Mouse (Mus musculus) forebrain, postnatal 0 days (tissue): ENCODE measurements at regions not wholly inside any gene's neighbourhood (a gene's known extent, or its start where the extent isn't known, plus 50 kb on each side); places are given as distances from the start of the nearest gene placed in this dataset.

Experiments used
- ATAC-seq: fragments of 200-750 bp; cut with Nextera tagmentation; 2 replicates; pipeline ENCODE4 v1.8.0; 2017; ENCODE audit warnings: mild to moderate bottlenecking, moderate library complexity
- DNase-seq: peaks from one replicate; pipeline ENCODE4 v3.0.0-alpha.2; 2015
- H3K27ac ChIP-seq: fragments of 300-500 bp; sonication (generic); 2 replicates; pipeline ENCODE4 v1.5.1; 2014; ENCODE audit warnings: low read depth, mild to moderate bottlenecking, antibody characterized with exemption, low read length, moderate library complexity, mixed read lengths
- H3K27me3 ChIP-seq: fragments of 300-500 bp; sonication (generic); 2 replicates; pipeline ENCODE4 v1.6.1; 2014; ENCODE audit warnings: mild to moderate bottlenecking, low read length, mixed read lengths; ENCODE audit not compliant: insufficient read depth
- H3K36me3 ChIP-seq: fragments of 300-500 bp; sonication (generic); 2 replicates; pipeline ENCODE4 v1.6.1; 2014; ENCODE audit warnings: mild to moderate bottlenecking, moderate library complexity; ENCODE audit not compliant: insufficient read depth
- H3K4me1 ChIP-seq: fragments of 300-500 bp; sonication (generic); 2 replicates; pipeline ENCODE4 v1.6.1; 2014; ENCODE audit warnings: antibody characterized with exemption; ENCODE audit not compliant: insufficient read depth
- H3K4me2 ChIP-seq: fragments of 300-500 bp; sonication (generic); 2 replicates; pipeline ENCODE4 v1.6.1; 2014; ENCODE audit warnings: low read depth, mild to moderate bottlenecking, moderate library complexity
- H3K4me3 ChIP-seq: fragments of 300-500 bp; sonication (generic); 2 replicates; pipeline ENCODE4 v1.5.1; 2014; ENCODE audit warnings: low read depth, low read length, mixed read lengths
- H3K9ac ChIP-seq: fragments of 300-500 bp; sonication (generic); 2 replicates; pipeline ENCODE4 v1.6.1; 2014; ENCODE audit warnings: mild to moderate bottlenecking
- H3K9me3 ChIP-seq: fragments of 300-500 bp; sonication (generic); 2 replicates; pipeline ENCODE4 v1.6.1; 2016; ENCODE audit warnings: low read length
- CTCF ChIP-seq: sonication (generic); IDR thresholded peaks from 2 replicates; pipeline ENCODE4 v1.5.1; 2016; ENCODE audit warnings: antibody characterized with exemption, control low read depth, low read depth
- WGBS: fragments of 180-500 bp; shearing (Covaris S2); extraction: QIAGEN DNeasy Blood & Tissue Kit; methylation state at CpG from one replicate; pipeline ENCODE4 v1.1.7; 2014; 5-methylcytosine and 5-hydroxymethylcytosine counted together

DNA sequence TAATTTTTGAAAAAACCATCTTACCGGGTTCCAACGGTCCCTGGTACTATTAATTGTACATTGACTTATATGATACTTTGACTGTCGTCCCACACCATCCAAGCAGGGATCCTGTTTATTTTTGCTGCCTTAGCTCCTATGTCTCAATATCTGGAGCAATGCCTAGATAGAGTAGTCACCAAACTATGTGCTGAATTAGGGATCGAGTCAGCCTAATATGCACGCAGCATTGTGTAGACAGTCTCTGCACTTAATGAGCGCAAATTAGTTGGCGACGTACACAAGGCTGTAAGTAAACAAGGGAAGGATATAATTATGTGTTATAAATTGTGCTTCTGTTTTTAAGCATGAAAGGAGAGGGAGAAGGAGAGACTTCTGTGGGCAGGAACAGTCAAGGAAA lies 1140.1 kb upstream of the Gulo start:
- no peak for TF ChIP-seq CTCF

DNA sequence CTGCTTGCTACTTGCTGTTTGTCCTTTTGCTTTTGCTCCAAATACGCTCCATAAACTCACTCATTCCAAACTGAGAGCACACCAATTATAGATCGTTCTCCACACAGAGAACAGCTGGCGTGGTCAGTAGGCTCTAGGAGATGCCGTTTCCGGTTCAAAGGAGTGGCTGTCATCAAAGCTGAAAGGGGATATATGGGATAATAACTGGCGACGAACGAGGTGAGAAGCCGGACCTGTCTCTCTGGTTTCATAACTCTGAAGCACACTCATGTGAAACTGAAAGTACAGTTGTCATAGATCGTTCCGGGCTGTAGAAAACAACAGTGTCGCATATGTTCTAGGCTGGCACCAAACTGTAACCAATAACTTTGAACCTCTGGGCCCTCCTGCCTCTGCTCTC lies 1137.6 kb upstream of the Gulo start:
- ATAC-seq (no peak), DNase-seq (no peak)
- Histone ChIP-seq H3K4me3 (no peak overlapping the region), H3K27ac (no peak overlapping the region), H3K9me3 (no peaks in the 10 kb centered on the region), H3K36me3 (no peaks in the 10 kb centered on the region), H3K4me2 (no peak overlapping the region), H3K27me3 (no peaks in the 10 kb centered on the region), H3K4me1 (peaks cover 22% of the 10 kb centered on the region), H3K9ac (no peak overlapping the region)
- WGBS = 81% methylated on average over 12 of the region's 12 CpGs
- no peak for TF ChIP-seq CTCF

More for the DNA sequence above, 1140.1 kb upstream of the Gulo start:
- H3K9ac ChIP-seq = no peak overlapping the region
- ATAC-seq (no peak), DNase-seq (no peak)
- H3K27ac ChIP-seq = no peak overlapping the region
- H3K4me1 ChIP-seq = peaks cover 3% of the 10 kb centered on the region
- H3K27me3 ChIP-seq = no peaks in the 10 kb centered on the region
- WGBS = 40% methylated on average over 8 of the region's 8 CpGs
- H3K4me3 ChIP-seq = no peak overlapping the region
- no peaks in the 10 kb centered on the region for H3K9me3 ChIP-seq
- no peaks in the 10 kb centered on the region for H3K36me3 ChIP-seq
- no peak overlapping the region for H3K4me2 ChIP-seq

DNA sequence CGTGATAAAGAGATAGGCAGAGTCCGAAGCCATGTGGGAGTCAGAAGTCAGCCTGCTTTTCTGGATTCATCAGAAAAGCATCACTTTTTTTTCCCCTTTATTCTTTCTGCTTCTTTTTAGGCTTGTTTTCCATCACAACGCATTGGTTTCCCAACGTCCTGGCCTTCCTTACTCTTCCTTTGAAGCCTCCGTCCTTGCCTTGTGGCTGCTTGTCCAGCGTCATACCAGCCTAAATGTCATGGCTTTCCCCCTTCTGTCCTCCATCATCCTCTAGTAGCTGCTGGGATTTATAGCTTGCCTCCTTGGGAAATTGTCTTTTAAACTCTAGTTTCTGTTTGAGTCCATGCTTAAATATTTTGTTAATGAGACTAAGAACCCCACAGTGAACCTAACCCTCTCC lies 1136.0 kb upstream of the Gulo start:
- Histone ChIP-seq H3K4me3 (no peak overlapping the region), H3K4me1 (peaks cover 30% of the 10 kb centered on the region), H3K9me3 (no peaks in the 10 kb centered on the region), H3K27ac (no peak overlapping the region), H3K36me3 (no peaks in the 10 kb centered on the region), H3K4me2 (no peak overlapping the region), H3K27me3 (no peaks in the 10 kb centered on the region), H3K9ac (no peak overlapping the region)
- 77% methylated on average over 6 of the region's 6 CpGs for WGBS
- TF ChIP-seq CTCF = no peak
- ATAC-seq (no peak), DNase-seq (no peak)

DNA sequence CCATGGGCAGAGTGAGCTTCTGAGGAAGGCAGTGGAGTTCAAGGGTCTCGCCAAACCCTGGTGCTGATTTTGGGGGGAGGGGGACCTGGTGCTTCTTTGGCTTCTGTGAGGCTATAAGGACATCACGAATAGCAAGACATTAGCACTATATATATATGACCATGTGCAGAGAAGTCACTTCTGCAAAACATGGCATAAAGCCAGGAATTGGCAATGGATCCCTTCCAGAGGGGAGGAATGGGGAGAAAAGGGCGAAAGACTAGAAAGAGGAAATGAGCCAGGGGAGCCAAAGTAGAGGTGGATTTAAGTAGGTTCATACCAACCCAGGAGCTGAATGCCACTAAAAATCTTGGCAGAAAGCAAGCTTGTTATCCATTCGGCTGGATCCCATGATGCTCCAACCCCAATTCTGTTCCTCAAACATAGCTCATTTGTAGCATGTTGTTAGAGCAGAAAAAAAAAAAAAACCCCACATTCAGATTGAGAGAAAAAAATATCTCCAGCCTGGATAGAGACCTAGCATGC lies 1135.5 kb upstream of the Gulo start:
- 47% methylated on average over 4 of the region's 4 CpGs for WGBS
- no peak for TF ChIP-seq CTCF
- Histone ChIP-seq H3K27me3 (no peaks in the 10 kb centered on the region), H3K4me2 (no peak overlapping the region), H3K27ac (no peak overlapping the region), H3K4me3 (no peak overlapping the region), H3K9me3 (no peaks in the 10 kb centered on the region), H3K36me3 (no peaks in the 10 kb centered on the region), H3K9ac (no peak overlapping the region), H3K4me1 (peaks cover 30% of the 10 kb centered on the region)
- ATAC-seq (no peak), DNase-seq (no peak)

DNA sequence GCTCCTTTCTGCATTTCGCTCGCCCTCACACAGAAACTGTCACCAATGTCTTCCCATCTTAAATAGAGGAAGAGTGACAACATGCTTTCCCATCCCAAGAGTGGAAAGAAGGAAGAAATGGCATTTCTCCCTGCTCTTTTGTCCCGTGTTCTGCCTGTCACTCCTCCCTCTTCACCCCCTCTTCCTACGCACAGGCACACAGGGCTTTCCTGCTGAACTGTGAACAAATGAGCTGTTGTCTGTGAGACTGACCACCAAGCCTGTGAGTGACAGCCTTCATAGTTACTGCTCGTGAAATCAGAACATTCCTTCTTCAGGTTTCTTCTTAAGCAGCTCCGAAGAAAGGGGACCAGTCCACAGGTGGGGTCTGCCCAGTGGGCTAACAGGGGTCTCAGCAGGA lies 1134.8 kb upstream of the Gulo start:
- 28% methylated on average over 6 of the region's 6 CpGs for WGBS
- H3K4me2 ChIP-seq = no peak overlapping the region
- DNase-seq (no peak), ATAC-seq (no peak)
- no peak for TF ChIP-seq CTCF
- no peak overlapping the region for H3K4me3 ChIP-seq
- no peak overlapping the region for H3K9ac ChIP-seq
- H3K27ac ChIP-seq = no peak overlapping the region
- no peaks in the 10 kb centered on the region for H3K36me3 ChIP-seq
- peaks cover 30% of the 10 kb centered on the region for H3K4me1 ChIP-seq
- H3K27me3 ChIP-seq = no peaks in the 10 kb centered on the region
- H3K9me3 ChIP-seq = no peaks in the 10 kb centered on the region

DNA sequence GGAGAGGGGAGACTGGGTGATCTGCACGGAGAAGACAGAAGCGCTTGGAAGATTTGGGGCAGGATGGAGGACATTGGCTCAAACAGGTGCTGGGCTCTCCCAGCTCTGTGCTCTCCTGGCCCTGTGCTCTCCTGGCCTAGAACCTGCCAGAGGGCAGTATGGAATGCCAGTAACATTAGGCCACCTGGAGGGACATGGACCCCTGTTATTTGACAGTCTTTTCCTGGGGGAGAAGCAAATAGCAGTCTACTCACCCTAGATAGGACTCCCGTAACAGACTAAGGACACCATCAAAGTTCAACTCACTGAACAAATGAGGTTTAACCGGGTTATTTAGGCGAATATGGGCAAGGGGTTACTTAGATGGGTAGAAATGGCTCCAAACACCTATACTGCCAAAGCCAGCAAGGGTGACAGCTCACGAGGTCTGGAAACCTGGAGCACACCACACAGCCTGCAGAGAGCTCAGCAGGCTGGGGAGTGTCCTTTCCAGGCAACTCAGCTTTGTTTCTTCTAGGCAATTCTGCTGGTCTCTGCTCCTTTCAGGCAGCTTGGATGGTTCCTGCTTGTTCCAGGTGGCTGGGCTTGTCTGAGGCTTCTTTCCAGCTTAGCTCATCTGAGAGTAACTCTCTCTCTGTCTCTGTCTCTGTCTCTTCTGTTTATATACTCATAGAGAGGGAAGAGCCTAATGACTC lies 1133.7 kb upstream of the Gulo start:
- Histone ChIP-seq H3K9ac (no peak overlapping the region), H3K27ac (peak overlapping the region; percentile 92), H3K27me3 (no peaks in the 10 kb centered on the region), H3K36me3 (no peaks in the 10 kb centered on the region), H3K4me2 (peak overlapping the region; percentile 36; the same call in 1 of the 2 replicates), H3K9me3 (no peaks in the 10 kb centered on the region), H3K4me3 (no peak overlapping the region), H3K4me1 (peaks cover 30% of the 10 kb centered on the region)
- ATAC-seq (no peak), DNase-seq (no peak)
- WGBS = 56% methylated on average over 6 of the region's 6 CpGs
- no peak for TF ChIP-seq CTCF

DNA sequence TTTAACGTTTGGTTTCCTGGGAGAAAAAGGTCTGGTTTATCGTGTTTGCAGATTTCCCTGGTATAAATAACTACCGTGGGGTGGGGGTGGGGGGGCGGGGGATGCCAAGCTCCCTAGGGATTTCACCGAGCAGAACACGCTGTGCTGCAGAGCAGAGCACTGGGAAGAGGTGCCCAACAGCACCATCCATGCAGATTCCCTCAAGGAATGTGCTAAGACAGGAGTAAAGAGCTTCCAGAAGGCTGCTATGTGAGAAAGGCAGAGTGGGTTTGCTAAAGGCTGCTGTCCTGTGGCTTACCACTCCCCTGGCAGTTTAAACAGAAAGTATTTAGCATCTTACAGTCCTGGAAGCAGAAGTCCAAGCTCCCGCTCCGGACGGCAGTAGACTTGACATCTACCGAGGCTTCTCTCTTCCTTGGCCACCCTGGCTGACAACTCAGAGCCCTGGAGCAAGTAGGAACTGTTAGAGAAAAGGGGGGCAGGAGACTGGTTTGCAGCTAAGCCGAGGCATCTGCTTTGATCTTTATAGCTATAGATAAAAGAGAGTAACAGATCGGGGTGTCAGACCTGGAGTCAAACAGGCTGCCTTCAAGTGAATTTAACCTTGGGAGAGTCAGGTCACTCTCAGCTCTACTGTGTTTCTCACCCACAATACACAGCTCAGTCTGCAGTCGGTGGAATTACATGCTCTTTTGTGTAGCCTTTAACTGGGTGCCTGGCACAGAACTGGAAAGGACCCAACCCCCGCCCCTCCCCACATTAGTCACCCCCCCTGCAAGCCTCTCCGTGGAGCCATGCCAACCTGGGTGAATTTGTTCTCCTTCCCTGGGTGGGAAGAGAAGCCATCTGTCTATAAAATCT lies 1132.8 kb upstream of the Gulo start:
- WGBS = 20% methylated on average over 15 of the region's 15 CpGs

More for the DNA sequence above, 1132.8 kb upstream of the Gulo start:
- no peak overlapping the region for H3K4me3 ChIP-seq
- H3K4me1 ChIP-seq = peaks cover 30% of the 10 kb centered on the region
- peak overlapping the region; percentile 92 for H3K27ac ChIP-seq
- no peaks in the 10 kb centered on the region for H3K36me3 ChIP-seq
- peak overlapping the region; percentile 33; the same call in 1 of the 2 replicates for H3K9ac ChIP-seq
- H3K9me3 ChIP-seq = no peaks in the 10 kb centered on the region
- ATAC-seq (peak; percentile 86), DNase-seq (peak; percentile 92)
- peak overlapping the region; percentile 36 for H3K4me2 ChIP-seq
- H3K27me3 ChIP-seq = no peaks in the 10 kb centered on the region
- no peak for TF ChIP-seq CTCF
